Mouse (Mus musculus): Measurements from ENCODE around the gene Slc37a2. TPM values are rescaled to one million over a fixed set of nuclear protein-coding genes. Genes with fewer than 3 reads are reported as not detected.

The Slc37a2 gene
- total RNA-seq, 2 experiments from 2014 or later = 1.6 to 1.8 TPM

GRCm38 (mm10) chr9:37229880-37230325 is 25.6 kb downstream of the Slc37a2 start:
- peak; percentile 55 to 72 for DNase-seq (ENCODE audit: low spot score in 2 of 2)
- intact Hi-C loops (cut with DNase I) = loop anchor here (2.0 to 5.0 kb wide), 3 partner anchors 53 to 338 kb away; no protein-coding TSS in a partner anchor

GRCm38 (mm10) chr9:37225581-37225980 is 30.0 kb downstream of the Slc37a2 start:
- no peak for DNase-seq (ENCODE audit: low spot score in 2 of 2)
- intact Hi-C loops (cut with DNase I) = loop anchor here (5.0 kb wide), 1 partner anchor 333 kb away; no protein-coding TSS in a partner anchor

GRCm38 (mm10) chr9:37220755-37221154 is 34.8 kb downstream of the Slc37a2 start:
- intact Hi-C loops (cut with DNase I) = no loop called here

GRCm38 (mm10) chr9:37214327-37215060 is 41.0 kb downstream of the Slc37a2 start:
- intact Hi-C loops (cut with DNase I) = no loop called here
- DNase-seq (ENCODE audit: low spot score in 2 of 2) = no peak

More at GRCm38 (mm10) chr9:37220755-37221154, 34.8 kb downstream of the Slc37a2 start:
- no peak for DNase-seq (ENCODE audit: low spot score in 2 of 2)

- DNase-seq (ENCODE audit: low spot score in 2 of 2) = peak; percentile 48 to 55
- intact Hi-C loops (cut with DNase I) = no loop called here
Measured at GRCm38 (mm10) chr9:37213060-37213738, 42.3 kb downstream of the Slc37a2 start.

GRCm38 (mm10) chr9:37207929-37208411 is 47.6 kb downstream of the Slc37a2 start, which contains the start of gene Tmem218:
Gene Tmem218 (plus strand): TSS chr9:37208223.
- intact Hi-C loops (cut with DNase I) = no loop called here
- DNase-seq (ENCODE audit: low spot score in 2 of 2) = peak; percentile 86 to 91

GRCm38 (mm10) chr9:37203884-37204283 is 51.7 kb downstream of the Slc37a2 start:
- intact Hi-C loops (cut with DNase I) = no loop called here
- no peak for DNase-seq (ENCODE audit: low spot score in 2 of 2)

GRCm38 (mm10) chr9:37200414-37200813 is 55.1 kb downstream of the Slc37a2 start:
- no peak for DNase-seq (ENCODE audit: low spot score in 2 of 2)
- intact Hi-C loops (cut with DNase I) = no loop called here

GRCm38 (mm10) chr9:37197067-37197466 is 58.5 kb downstream of the Slc37a2 start:
- no peak for DNase-seq (ENCODE audit: low spot score in 2 of 2)
- intact Hi-C loops (cut with DNase I) = no loop called here

- intact Hi-C loops (cut with DNase I) = no loop called here
- no peak for DNase-seq (ENCODE audit: low spot score in 2 of 2)
Measured at GRCm38 (mm10) chr9:37188024-37188423, 67.5 kb downstream of the Slc37a2 start.

- no peak for DNase-seq (ENCODE audit: low spot score in 2 of 2)
- intact Hi-C loops (cut with DNase I) = no loop called here
Measured at GRCm38 (mm10) chr9:37187407-37187806, 68.1 kb downstream of the Slc37a2 start.

GRCm38 (mm10) chr9:37183176-37183575 is 72.4 kb downstream of the Slc37a2 start:
- intact Hi-C loops (cut with DNase I) = no loop called here
- DNase-seq (ENCODE audit: low spot score in 2 of 2) = no peak

- intact Hi-C loops (cut with DNase I) = no loop called here
- no peak for DNase-seq (ENCODE audit: low spot score in 2 of 2)
Measured at GRCm38 (mm10) chr9:37181596-37181995, 73.9 kb downstream of the Slc37a2 start.

- no peak for DNase-seq (ENCODE audit: low spot score in 2 of 2)
- intact Hi-C loops (cut with DNase I) = loop anchor here (5.0 kb wide), 1 partner anchor 148 kb away; no protein-coding TSS in a partner anchor
Measured at GRCm38 (mm10) chr9:37179596-37179995, 75.9 kb downstream of the Slc37a2 start.

GRCm38 (mm10) chr9:37178911-37179310 is 76.6 kb downstream of the Slc37a2 start:
- intact Hi-C loops (cut with DNase I) = loop anchor here (5.0 kb wide), 1 partner anchor 148 kb away; no protein-coding TSS in a partner anchor
- DNase-seq (ENCODE audit: low spot score in 2 of 2) = peak in 1 of 2 experiments; percentile 30

Other genes with a start within 250 kb of the Slc37a2 start
- 10 to 100 TPM; 68.3 to 92.3 TPM for gene Pknox2, start 108.3 kb downstream of the Slc37a2 start, total RNA-seq (2021)
- gene Tmem218, start 47.5 kb downstream of the Slc37a2 start, total RNA-seq (2021) = 10 to 100 TPM in 1 of 2 experiments, 1 to 10 TPM in 1; 9.9 to 11.6 TPM
- 1 to 10 TPM; 1.5 to 3.1 TPM for gene Ccdc15, start 92.7 kb upstream of the Slc37a2 start, total RNA-seq (2021)
- gene Hepacam, start 111.6 kb upstream of the Slc37a2 start, total RNA-seq (2021) = 10 to 100 TPM; 62.8 to 64.3 TPM
- gene Robo4, start 146.2 kb upstream of the Slc37a2 start, total RNA-seq (2021) = 1 to 10 TPM; 7.6 to 7.8 TPM
- 10 to 100 TPM; 21.6 to 33.0 TPM for gene Robo3, start 177.5 kb upstream of the Slc37a2 start, total RNA-seq (2021)
- 10 to 100 TPM; 18.8 to 26.6 TPM for gene Msantd2, start 233.6 kb upstream of the Slc37a2 start, total RNA-seq (2021)

All from left cerebral cortex, postnatal 36 days (tissue).